Mouse (Mus musculus) T-helper 2 cell (primary cell): Measurements from ENCODE around the gene Rasgrf1.

Experiments
- in situ Hi-C: fragments of 300-600 bp; cut with MboI, MseI; formaldehyde crosslinking; loops from one replicate; pipeline ENCODE4 v1.15.1; 2025; ENCODE audit warnings: high pct_unique_total_duplicates

The Rasgrf1 gene

GRCm38 (mm10) chr9:90076131-90076530 lies 166.4 kb downstream of the Rasgrf1 start:
- in situ Hi-C loops = loop anchor here (10.0 to 25.0 kb wide), 2 partner anchors 101 to 864 kb away; partner anchors contain the start of gene Mthfs
